In the genomic region with DNA sequence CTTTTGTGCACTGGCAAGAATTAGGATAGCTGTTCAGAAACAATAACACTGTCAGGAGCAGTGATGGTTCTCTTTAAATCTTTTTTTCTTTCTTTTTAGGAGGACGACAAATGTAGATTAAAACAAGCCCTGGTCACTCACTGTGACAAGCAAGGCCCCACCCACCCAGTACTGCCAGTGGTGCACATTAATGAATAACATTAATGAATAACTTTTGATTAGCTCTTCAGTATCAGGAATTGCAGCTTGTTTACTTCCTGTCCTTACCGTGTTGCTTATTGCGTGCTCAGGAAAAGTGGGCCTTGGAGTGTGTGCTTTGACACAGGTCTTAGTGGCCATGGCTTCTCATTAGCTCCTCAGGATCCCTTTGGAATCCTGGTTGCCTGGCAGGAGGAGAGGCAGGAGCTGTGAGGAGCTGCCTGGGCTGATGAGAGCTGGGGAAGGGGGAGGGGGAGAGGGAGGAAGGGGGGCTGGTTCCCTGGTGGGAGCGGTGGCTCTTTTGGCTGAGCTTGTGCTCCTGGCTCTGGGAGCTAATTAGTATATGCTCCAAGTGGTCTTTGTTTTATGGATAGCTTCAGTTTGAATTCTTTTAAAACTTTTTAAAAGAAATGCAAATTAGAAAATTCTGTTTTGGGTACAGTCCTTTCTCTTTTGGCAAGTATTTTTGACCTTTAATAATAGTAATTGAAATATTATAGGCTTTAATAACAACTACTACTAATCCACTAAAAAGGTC, we compare ENCODE assay signal across 10 mouse cellular contexts.
DNase-seq lines count a peak whose midpoint lies in the region; ATAC-seq and TF ChIP-seq lines count a peak whose summit lies in the region.
"Had no signal": no experiment of that assay in that cellular context is flagged by ENCODE, and none has a peak within 500 bp of the region (broad histone marks: within the 10 kb centered on the region; RNA-seq: fewer than 3 reads in every experiment).

No protein-coding gene starts in this region.

- TF ChIP-seq POLR2A in MEL (IDR thresholded peaks at IDR 0.05; ENCODE audit: control insufficient read depth in 1 of 2, insufficient read depth in 1 of 2, low read depth in 1 of 2, low read length in 2 of 2, poor library complexity in 1 of 2) = no peak

- peak; percentile 58; the same call in 1 of the 2 replicates for ATAC-seq in intestine, embryonic 16.5 days
- peak; percentile 84 for ATAC-seq in midbrain, embryonic 13.5 days
- ATAC-seq: Patski had no signal

- no peak overlapping the region for H3K4me3 ChIP-seq in MEL (ENCODE audit: control insufficient read depth in 1 of 2, insufficient read depth in 1 of 2, low read depth in 2 of 2, low read length in 2 of 2)
- H3K4me3 ChIP-seq in intestine, embryonic 16.5 days (ENCODE audit: low read length) = no peak overlapping the region
- no peak overlapping the region for H3K4me3 ChIP-seq in midbrain, embryonic 13.5 days (replicated peaks)
- H3K4me3 ChIP-seq: liver, embryonic 13.5 days had no signal

- H3K4me2 ChIP-seq in intestine, embryonic 16.5 days (ENCODE audit: low read depth, low read length) = no peak overlapping the region
- no peak overlapping the region for H3K4me2 ChIP-seq in midbrain, embryonic 13.5 days (replicated peaks)
- H3K4me2 ChIP-seq: liver, embryonic 13.5 days had no signal

- H3K79me2 ChIP-seq in MEL (ENCODE audit: control insufficient read depth, insufficient read depth, low read length, poor library complexity) = 0 out of 2 replicates have a peak, but pooled peaks cover 1% of the 10 kb centered on the region

- DNase-seq in MEL (ENCODE audit: low read depth, low spot score) (no peak), liver (no peak)
- DNase-seq in embryo, embryonic 11 days = peak; percentile 74
- DNase-seq in urinary bladder, adult 18-20 months (ENCODE audit: low spot score in 2 of 2) = no peak
- no peak for DNase-seq in adrenal gland, postnatal 36 days
- no peak for DNase-seq in layer of hippocampus, postnatal 36 days
- DNase-seq: liver, embryonic 13.5 days had no signal

- H3K27me3 ChIP-seq in MEL (ENCODE audit: control insufficient read depth in 1 of 2, insufficient read depth in 2 of 2, low read length in 2 of 2) = no peaks in the 10 kb centered on the region
- no peaks in the 10 kb centered on the region for H3K27me3 ChIP-seq in intestine, embryonic 16.5 days (replicated peaks; ENCODE audit: control insufficient read depth, insufficient read depth, low read length)
- H3K27me3 ChIP-seq in midbrain, embryonic 13.5 days = no peaks in the 10 kb centered on the region
- H3K27me3 ChIP-seq: liver, embryonic 13.5 days; Patski had no signal

- H3K9me3 ChIP-seq in MEL (replicated peaks; ENCODE audit: insufficient read depth, low read length) = no peaks in the 10 kb centered on the region
- H3K9me3 ChIP-seq in intestine, embryonic 16.5 days (ENCODE audit: control insufficient read depth, low read length) = no peaks in the 10 kb centered on the region
- H3K9me3 ChIP-seq in midbrain, embryonic 13.5 days = no peaks in the 10 kb centered on the region
- H3K9me3 ChIP-seq: liver, embryonic 13.5 days had no signal

- no peak for TF ChIP-seq CTCF in MEL (IDR thresholded peaks at IDR 0.05 in 2 of 3, conservative IDR thresholded peaks at IDR 0.05 in 1 of 3; ENCODE audit: control insufficient read depth in 1 of 3, insufficient read depth in 1 of 3, low read depth in 2 of 3, low read length in 3 of 3, poor library complexity in 1 of 3, severe bottlenecking in 1 of 3)

- TF ChIP-seq RAD21 in MEL (IDR thresholded peaks at IDR 0.05; ENCODE audit: low read depth, low read length) = no peak

- no peak for TF ChIP-seq EP300 in MEL (IDR thresholded peaks at IDR 0.05; ENCODE audit: low read depth in 1 of 2, low read length in 2 of 2)

- WGBS in intestine, embryonic 16.5 days = 23% methylated on average over 4 of the region's 4 CpGs
- 1% methylated on average over 4 of the region's 4 CpGs for WGBS in midbrain, embryonic 13.5 days

- no peak overlapping the region for H3K9ac ChIP-seq in MEL (ENCODE audit: control insufficient read depth, low read depth, low read length, poor library complexity, severe bottlenecking)
- no peak overlapping the region for H3K9ac ChIP-seq in intestine, embryonic 16.5 days (ENCODE audit: low read depth, low read length)
- no peak overlapping the region for H3K9ac ChIP-seq in midbrain, embryonic 13.5 days (replicated peaks)
- H3K9ac ChIP-seq: liver, embryonic 13.5 days had no signal

- no peak overlapping the region for H3K27ac ChIP-seq in MEL (ENCODE audit: control insufficient read depth, low read depth, low read length)
- H3K27ac ChIP-seq in intestine, embryonic 16.5 days (ENCODE audit: low read length) = 0 out of 2 replicates have a peak overlapping the region, but pooled peaks have one; percentile 5
- H3K27ac ChIP-seq in midbrain, embryonic 13.5 days = peak overlapping the region; percentile 69
- H3K27ac ChIP-seq: liver, embryonic 13.5 days had no signal

- H3K36me3 ChIP-seq in MEL (ENCODE audit: control insufficient read depth in 1 of 2, insufficient read depth in 2 of 2, low read length in 2 of 2) = peaks cover 0 to 14% of the 10 kb centered on the region in 2 experiments; a peak in 2 of 4 replicates
- H3K36me3 ChIP-seq in intestine, embryonic 16.5 days (ENCODE audit: control insufficient read depth, insufficient read depth, low read length) = no peaks in the 10 kb centered on the region
- no peaks in the 10 kb centered on the region for H3K36me3 ChIP-seq in midbrain, embryonic 13.5 days
- H3K36me3 ChIP-seq: liver, embryonic 13.5 days had no signal

- peaks cover 0 to 5% of the 10 kb centered on the region in 2 experiments for H3K4me1 ChIP-seq in MEL (ENCODE audit: control insufficient read depth in 1 of 2, insufficient read depth in 2 of 2, low read length in 2 of 2)
- peaks cover 29% of the 10 kb centered on the region for H3K4me1 ChIP-seq in intestine, embryonic 16.5 days (ENCODE audit: control insufficient read depth, insufficient read depth, low read length)
- peaks cover 71% of the 10 kb centered on the region for H3K4me1 ChIP-seq in midbrain, embryonic 13.5 days (replicated peaks)

TF ChIP-seq in MEL, 35 proteins besides CTCF, POLR2A, EP300 and RAD21:
- TF ChIP-seq ELF1 (IDR thresholded peaks at IDR 0.05; ENCODE audit: low read depth, low read length) (0 out of 2 replicates have a peak, but pooled peaks have one; percentile 5), USF2 (IDR thresholded peaks at IDR 0.05; ENCODE audit: borderline replicate concordance in 1 of 2, insufficient read depth in 1 of 2, low read depth in 1 of 2, low read length in 2 of 2) (no peak), ZKSCAN1 (IDR thresholded peaks at IDR 0.05; ENCODE audit: low read depth, low read length) (no peak), GABPA (IDR thresholded peaks at IDR 0.05; ENCODE audit: low read depth, low read length) (no peak)
TF ChIP-seq in MEL: peak in this region for 1.
